Mouse (Mus musculus): Measurements from ENCODE around the gene Nbas. TPM values are rescaled to one million over a fixed set of nuclear protein-coding genes. Genes with fewer than 3 reads are reported as not detected.

Gene Nbas
- polyA plus RNA-seq, 1 experiment: 17.9 TPM

- no peak for DNase-seq (ENCODE audit: low spot score)
Observed at GRCm38 (mm10) chr12:13532731-13533365, 263.9 kb downstream of the Nbas start.

GRCm38 (mm10) chr12:13539171-13539570 lies 270.2 kb downstream of the Nbas start:
- no peak for DNase-seq (ENCODE audit: low spot score)

- no peak for DNase-seq (ENCODE audit: low spot score)
Observed at GRCm38 (mm10) chr12:13543806-13544205, 274.9 kb downstream of the Nbas start.

GRCm38 (mm10) chr12:13563646-13564289 lies 294.8 kb downstream of the Nbas start:
- no peak for DNase-seq (ENCODE audit: low spot score)

DNA sequence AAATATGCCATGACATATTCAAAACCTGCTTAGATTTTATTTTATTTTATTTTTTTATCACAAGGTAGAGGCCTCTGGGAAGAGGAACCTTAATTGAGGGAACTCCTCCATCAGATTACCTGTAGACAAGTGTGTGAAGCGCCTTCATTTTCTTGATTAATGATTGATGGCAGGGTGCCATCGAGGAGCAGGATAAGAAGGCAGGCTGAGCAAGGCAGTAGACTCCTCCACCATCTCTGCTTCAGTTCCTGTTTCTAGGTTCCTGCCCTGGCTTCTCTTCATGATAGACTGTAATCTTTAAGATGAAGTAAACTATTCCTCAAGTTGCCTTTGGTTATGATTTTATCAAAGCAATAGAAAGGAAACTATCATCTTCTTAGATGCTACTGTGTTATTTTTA lies 295.4 kb downstream of the Nbas start:
- DNase-seq (ENCODE audit: low spot score): no peak

DNA sequence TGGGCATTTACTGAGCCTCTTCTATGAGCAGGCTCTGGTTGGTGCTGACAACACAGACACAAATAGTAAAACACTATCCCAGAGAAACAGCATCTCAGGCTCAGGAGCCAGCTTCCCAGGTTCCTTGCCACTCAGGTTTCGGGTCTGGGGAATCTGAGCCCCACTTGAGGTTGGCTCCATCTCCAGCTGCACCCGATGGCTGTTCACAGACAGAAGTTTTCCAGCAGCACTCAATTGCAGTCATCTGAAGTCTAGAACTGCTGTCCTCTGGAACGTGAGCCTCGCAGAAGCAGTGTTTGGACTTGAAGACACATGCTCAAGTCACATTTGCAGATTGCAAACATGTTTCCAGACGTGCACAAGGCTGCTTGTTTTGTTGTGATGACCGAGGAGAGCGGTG lies 297.5 kb downstream of the Nbas start:
- no peak for DNase-seq (ENCODE audit: low spot score)

DNA sequence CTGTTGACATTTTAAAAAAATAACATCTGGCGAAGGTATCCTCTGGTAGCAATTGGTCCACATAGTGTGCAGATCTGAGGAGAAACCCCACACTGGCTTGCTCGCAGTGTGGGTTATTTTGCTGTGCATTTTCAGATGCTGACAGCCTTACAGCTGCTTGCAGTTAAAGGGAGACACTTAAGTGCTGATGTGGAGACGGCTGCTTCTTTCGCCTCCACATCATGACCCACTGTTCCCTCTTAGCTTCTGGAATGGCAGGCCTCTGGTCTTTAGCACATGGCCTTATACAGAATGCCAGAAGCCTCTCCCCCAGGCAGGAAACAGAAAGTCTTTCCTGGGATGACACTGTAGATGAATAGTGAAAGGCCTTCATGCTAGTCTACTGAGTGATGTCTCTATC lies 306.2 kb downstream of the Nbas start:
- DNase-seq (ENCODE audit: low spot score): no peak

- no peak for DNase-seq (ENCODE audit: low spot score)
Observed at GRCm38 (mm10) chr12:13575605-13576600, 307.0 kb downstream of the Nbas start.

- DNase-seq (ENCODE audit: low spot score): no peak
Observed at GRCm38 (mm10) chr12:13576761-13577160, 307.8 kb downstream of the Nbas start.

- DNase-seq (ENCODE audit: low spot score): no peak
Observed at GRCm38 (mm10) chr12:13580796-13581195, 311.9 kb downstream of the Nbas start.

DNA sequence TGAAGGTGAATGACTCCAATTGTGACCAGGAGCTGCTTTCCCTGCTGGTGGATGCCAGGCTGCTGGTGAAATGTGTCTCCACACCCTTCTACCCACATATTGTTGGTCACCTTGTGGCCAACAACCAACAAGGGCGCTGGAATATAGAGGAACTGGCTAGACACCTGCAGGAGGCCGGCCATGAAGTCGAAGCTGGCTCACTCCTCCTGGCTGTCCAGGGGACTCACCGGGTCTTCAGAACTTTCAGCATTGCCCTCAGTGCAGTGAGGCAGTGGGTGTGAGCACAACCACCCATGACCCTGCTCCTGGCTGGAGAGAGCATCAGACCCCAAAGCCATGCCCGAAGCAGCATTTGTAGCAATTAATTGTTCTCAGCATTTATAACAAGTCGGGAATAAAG lies 314.5 kb downstream of the Nbas start:
- no peak for DNase-seq (ENCODE audit: low spot score)

- DNase-seq (ENCODE audit: low spot score): no peak
Observed at GRCm38 (mm10) chr12:13585527-13586156, 316.7 kb downstream of the Nbas start.

DNA sequence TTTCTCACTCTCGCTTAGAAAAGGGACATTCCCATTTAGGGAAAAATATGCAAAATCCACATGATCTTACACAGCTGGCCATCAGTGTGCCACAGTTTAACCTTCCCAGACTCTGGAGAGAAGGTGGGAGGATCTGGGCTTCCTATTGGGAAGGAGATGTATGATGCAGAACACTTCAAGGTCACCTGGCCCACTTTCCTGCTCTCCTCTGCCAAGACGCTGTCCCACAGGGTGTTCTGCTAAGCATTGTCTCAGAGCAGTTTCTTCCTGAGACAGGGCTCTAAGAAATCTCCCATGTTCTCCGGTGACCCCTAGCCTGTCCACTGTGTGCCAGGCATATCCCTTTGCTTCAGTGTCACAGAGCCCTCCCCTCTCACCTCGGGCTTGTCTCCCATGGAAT lies 318.7 kb downstream of the Nbas start:
- DNase-seq (ENCODE audit: low spot score): no peak

DNA sequence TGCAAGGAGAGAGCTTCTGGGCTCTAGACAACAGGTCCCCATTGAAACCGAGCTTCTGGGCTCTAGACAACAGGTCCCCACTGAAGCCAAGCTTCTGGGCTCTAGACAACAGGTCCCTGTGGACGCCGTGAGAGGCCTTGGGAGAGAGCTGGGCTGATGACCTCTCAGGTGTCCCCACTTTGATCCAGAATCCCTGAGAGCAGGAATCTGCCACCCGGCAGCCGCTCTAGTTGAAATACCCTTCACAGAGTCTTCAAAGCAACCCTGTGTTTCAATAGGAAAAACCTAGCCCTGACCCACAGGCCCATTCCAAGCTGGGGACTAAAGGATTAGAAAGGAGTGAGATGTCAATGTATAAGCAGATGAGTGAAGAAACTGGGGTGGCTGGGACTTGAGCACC lies 320.1 kb downstream of the Nbas start:
- DNase-seq (ENCODE audit: low spot score): no peak

GRCm38 (mm10) chr12:13594746-13595469 lies 326.0 kb downstream of the Nbas start:
- DNase-seq (ENCODE audit: low spot score): no peak

- DNase-seq (ENCODE audit: low spot score): no peak
Observed at GRCm38 (mm10) chr12:13597026-13597425, 328.1 kb downstream of the Nbas start.

GRCm38 (mm10) chr12:13598545-13598944 lies 329.6 kb downstream of the Nbas start:
- DNase-seq (ENCODE audit: low spot score): no peak

DNA sequence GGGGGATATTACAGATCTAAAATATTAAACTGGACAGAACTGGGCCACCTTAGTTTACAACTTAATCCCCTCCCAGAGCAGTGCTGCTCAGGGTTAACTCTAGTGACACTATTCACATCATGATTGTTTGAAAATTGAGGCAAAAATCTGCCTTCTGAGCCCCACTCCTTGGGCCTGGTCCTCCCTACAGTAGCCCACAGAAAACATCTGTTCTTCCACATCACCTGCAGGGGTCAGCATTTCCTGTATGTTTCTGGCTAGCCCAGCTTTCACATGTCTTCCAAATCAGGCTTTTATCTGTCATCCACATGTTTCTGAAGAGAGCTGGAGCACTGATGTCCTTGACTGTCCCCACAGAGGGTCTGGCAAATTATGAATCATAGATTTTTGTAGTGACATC lies 333.5 kb downstream of the Nbas start:
- DNase-seq (ENCODE audit: low spot score): no peak

DNA sequence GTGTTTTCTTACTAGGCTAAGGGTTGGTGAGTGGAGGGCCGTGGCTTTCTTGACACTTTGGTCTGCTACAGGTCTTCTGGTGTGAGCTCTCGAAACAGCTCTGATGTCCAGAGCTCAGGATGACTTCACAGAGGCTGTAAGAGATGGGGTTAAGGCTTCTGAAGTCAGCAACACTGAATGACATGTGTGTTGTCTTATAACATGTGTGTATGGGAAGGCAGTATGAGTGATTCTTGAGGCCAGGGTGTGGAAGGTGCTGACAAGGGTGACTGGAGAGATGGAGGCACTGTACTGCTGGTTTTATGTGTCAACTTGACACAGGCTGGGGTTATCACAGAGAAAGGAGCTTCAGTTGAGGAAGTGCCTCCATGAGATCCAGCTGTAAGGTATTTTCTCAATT lies 338.1 kb downstream of the Nbas start:
- DNase-seq (ENCODE audit: low spot score): no peak

DNA sequence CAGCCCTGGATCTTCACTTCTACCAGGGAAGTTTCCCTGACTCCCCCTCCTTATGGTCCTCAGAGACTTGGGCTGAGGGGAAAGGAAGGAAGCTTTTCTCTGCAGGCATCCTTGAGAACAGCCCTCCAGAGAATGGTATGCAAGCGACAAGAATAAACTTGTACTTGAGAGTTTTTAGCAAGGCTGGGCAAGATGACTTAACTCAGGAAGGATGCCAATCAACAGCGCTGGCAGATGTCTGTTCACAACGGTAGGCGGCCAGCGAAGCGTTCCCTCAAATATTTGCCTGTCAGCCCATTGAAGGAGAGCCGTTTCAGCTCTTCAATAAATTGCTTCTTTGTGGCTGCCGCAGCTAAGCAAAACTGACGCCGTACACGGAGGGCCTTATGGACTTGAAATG lies 340.1 kb downstream of the Nbas start:
- DNase-seq (ENCODE audit: low spot score): no peak

- no peak for DNase-seq (ENCODE audit: low spot score)
Observed at GRCm38 (mm10) chr12:13613041-13613440, 344.1 kb downstream of the Nbas start.

Measured in urinary bladder, adult 2 months (tissue).